Mouse (Mus musculus) CD4-positive helper T cell, adult 2 months (primary cell): Measurements from ENCODE around the gene Tescl.

Source experiments
- DNase-seq: peaks from one replicate; pipeline ENCODE4 v3.0.0-alpha.2; 2012; ENCODE audit warnings: low read depth, missing footprints, low spot score

The Tescl gene

DNA sequence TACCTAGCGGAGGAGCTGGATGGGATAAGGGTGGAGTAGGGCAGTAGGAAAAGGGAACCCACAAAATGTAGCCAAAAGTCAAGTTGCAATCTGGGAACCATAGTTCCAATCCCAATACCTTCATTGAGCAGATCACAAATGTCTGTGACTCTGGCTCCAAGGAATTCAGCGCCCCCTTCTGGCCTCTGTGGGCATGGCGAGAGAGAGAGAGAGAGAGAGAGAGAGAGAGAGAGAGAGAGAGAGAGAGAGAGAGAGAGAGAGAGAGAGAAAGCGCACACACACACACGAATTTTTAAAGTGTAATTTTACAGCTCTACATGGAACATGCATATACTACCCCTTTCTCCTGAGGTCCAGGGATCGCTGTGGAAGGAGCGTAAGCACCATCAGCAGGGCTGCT is 29.5 kb upstream of the Tescl start:
- DNase-seq: peak; percentile 70

DNA sequence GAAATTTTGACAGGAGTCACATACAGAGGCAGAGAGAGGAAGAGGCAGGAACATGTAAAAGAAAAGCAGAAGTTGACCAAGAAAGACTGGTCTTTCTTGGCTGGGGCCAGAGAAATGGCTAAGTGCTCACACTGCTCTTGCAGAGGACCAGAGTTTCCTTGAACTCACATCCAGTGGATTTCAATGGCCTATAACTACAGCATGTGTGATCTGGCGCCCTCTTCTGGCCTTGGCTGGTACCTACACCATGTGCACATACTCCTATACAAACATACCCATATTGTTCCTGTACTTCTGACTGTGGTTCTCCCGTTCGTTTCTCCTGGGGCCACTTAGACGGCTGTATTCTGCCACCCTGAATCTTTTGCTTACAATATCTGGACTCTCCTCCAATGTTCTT is 27.3 kb upstream of the Tescl start:
- DNase-seq: peak; percentile 22

DNA sequence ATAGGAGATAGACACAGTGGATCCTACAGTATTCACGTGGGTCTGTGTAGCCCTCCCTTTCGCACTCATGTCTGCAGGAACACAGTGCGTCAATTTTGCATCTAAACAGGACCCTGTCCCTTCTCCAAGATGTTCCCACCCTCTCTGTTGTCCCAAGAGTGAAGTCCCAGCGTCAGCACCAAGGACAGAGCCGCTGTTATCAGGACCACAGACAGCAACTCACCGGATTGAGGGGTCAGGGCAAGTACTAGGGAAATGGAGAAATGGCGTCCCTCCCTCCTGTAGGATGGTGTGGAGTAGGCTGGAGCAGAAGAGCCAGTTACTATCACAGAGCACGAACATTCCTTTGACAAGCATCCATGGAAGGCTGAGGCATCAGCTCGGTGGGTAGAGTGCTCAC is 25.5 kb upstream of the Tescl start:
- DNase-seq: no peak

DNA sequence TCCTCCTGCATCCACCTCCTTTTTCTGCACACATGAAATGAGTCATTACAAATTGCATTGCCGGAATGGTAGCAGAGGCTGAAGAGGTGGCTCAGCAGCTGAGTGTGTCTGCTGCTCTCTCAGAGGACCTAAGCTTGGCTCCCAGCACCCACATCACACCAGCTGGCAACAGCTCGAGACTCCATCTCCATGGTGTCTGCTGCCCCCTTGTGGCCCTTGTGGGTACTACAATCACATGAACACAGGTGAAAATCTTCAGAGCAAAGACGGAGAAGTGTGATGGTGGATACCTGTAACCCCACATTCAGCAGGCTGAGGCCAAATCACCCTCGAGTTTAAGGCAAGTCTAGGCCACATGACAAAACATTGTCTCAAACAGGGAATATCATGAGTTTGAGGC is 24.2 kb upstream of the Tescl start:
- peak; percentile 20 for DNase-seq

DNA sequence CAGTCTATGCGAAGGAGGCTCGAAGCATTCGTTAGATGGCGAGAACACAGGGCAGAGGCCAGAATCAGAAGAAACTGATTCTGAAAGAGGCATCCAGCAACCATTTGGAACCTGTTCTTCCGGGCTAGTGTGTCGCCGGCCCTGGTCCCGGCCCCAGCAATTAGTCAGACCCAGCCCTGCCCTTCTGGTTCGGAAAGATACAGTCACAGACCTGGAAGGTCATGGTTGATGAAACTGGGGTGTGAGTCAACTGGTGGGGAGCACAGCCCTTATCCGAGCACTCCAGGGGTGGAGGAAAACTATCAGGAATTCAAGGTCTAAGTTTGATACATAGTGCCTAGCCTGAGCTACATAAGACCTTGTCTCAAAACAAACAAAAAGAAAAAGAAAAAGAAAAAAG is 22.3 kb upstream of the Tescl start:
- no peak for DNase-seq

DNA sequence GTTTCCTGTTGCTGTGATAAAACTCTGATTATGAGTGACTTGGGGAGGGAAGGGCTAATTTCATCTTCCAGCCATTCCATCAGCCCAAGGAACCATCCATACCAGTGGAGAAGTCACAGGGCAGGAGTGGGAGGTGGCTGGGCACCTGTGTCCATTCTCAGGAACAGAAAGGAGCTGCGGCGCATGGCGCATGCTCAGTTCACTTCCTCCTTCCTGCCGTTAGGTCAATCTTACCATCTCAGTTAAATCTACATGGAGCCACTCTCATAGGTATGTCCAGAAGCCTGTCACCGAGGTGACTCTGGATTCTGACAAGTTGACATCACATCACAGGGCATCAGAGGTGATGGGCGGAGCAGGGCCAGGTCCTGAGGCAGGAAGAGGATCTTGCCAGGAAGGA is 21.9 kb upstream of the Tescl start:
- DNase-seq: no peak

DNA sequence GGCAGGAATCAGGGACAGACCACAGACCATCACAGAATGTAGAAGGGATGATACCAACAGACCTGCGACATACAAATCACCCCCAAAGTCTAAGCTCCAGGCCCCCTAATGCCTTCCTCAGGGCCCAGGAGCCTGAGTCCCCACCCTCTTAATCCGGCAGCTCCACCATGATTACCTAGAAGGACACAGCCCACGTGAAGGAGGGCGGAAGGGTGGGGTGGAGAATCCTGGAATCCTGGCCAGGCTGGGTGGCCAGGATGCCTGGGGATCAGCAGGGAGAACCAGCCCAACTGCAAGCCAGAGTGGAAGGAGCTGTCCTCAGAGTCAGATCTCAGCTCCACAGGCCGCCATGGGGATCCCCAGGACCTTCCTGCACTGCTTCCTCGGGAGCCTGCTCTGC is 15.2 kb upstream of the Tescl start, which contains the start of gene Lypd5:
TSS of gene Lypd5 (plus strand) at position 301 of the 400 bp plus-strand sequence.
- DNase-seq: no peak

DNA sequence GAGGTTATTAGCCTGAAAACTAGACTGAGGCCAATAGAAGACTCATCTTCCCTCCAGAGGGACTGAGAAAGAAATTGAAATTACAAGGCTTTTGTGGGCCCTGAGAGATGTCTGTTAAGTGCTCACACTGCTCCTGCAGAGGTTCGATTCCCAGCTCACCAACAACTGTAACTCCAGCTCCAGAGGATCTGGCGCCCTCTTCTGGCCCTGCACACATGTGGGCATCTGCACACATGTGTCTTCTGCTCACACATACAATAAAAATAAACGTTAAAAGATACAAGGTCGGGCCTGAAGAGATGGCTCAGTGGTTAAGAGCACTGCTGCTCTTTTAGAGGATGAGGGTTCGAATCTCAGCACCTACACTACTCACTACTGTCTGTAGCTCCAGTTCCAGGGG is 12.7 kb upstream of the Tescl start:
- DNase-seq: no peak

DNA sequence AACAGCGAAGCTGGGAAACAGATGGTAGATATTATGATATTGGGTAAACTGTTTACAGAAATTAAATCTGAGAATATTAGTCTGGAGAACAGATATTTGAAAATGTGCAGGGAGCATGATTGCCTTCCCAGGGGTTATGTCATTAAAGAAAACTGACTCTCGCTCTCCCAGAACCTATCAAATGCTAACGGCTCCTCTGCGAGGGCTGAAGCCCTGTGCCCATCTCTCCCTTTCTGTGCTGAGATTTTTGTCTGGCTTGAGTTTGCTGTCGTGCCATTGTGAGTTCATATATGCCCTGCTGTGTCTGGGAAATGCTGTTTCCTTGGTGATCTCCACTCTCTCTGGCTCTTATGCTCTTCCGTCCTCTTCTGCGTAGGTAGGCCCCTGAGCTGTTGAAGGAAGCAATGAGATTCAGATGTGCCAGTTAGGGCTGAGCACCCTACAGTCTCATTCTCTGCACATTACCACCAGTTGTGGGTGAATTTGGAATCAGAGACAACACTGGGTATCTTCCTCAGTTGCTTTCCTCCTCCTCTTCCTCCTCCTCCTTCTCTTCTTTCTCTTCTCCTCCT is 10.1 kb upstream of the Tescl start:
- DNase-seq: no peak

DNA sequence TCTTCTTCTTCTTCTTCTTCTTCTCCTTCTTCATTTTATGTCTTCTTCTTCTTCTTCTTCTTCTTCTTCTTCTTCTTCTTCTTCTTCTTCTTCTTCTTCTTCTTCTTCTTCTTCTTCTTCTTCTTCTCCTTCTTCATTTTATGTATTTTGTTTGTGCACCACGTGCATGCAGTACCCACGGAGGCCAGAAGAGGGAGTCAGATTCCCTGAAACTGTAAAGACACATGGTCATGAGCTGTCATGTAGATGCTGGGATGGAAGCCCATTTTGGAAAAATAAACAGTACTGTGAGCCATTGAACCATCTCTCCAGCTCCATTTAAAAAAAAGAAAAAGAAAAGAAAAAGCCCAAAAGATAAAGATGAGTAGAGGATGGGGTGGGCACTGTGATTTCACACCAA is 4.5 kb upstream of the Tescl start:
- DNase-seq: no peak

DNA sequence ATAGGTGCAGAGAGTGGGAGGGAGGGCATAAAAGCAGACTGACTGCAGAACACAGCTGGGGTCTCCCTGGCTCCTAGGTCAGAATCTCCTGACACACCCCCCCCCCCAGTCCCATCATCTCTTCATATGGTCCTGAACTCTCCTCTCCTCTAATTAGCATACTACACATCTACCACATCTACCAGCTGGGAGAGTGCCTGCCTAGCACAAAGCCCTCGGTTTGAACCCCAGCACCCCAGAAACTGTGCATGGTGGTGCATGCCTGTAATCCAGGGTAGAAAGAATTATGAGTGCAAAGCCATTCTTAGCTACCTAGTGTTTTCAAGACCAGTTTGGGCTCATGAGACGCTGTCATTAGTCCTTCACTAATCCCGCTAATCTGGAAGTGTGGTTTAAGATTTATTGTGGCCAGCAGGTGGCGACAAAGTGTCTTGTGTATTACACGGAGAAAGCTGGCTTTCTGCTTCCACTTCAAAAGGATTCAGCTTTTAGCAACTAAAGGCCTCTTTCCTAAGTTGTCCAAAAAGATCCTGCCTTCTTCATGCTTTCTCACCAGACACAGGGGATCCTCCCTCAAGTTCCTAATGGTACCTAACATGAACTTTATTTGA is 2.1 kb upstream of the Tescl start:
- DNase-seq: peak; percentile 78

DNA sequence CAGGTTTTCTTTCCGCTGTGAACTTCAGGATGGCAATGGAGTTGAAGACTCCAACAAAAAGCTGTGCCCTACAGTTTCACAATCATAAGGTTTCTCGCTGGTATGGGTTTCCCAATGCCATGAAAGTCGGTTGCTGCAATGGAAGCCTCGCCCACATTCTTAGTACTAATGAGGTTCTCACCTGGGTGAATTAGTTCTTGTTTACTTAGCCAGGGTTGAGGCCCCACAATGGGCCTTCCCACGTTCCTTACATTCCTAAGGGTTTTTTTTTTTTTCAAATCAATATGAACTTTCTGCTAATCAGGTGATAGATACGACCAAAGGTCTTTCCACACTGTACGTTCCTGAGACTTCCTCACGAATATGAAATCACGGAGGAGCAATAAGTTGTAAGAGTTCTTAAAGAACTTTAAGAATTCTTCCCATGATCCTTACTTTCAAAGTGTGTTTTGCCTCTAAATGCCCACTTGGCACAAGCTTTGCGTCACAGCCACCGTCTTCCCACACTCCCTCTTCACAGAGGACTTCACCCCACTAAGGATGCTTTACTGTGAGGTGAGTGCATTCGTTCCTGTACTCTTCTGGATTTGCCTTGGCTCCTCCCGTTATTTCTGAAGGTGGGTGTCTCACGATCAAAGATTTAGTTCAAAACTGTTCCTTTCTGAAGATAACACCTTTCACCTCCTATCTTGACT is 6.3 kb downstream of the Tescl start:
- DNase-seq: no peak

DNA sequence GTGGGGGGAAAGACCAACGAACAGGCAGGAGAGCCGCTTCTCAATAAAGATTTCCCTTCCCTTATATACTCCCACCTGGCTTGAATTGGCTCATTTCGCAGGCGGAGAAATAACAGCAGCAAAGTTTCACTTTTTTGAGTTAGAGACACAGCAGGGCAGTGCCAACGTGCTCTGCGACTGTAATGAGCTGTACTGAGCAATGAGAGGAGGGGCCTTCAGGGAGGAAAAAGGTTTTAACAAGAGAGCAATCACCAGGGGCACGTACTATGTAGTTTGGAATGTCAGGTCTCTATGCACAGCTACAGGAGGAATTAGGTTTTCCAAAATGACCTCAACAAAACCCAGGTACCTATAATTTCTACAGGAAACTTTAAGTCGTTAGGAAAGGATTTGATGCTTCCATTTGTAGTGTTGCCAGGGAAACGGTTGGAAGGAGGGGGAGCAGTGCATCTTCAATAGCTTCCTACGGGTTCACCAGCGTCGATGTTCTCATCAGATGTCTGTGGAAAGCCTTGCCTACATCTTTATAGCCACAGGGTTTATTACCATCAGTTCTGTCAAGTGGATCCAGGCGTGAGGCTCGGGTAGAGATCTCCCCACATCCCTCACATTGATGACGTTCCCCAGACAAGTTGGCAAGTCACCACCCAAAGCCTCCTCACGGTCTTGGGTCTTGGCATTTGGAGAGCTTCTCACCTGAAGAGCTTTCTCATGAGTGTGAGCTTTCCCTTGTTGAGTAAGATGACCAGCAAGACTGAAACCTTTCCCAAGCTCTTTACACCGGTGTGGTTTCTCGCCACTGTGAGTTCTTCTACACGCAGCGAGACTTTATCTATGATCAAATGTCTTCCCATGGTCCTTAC is 7.2 kb downstream of the Tescl start:
- no peak for DNase-seq

DNA sequence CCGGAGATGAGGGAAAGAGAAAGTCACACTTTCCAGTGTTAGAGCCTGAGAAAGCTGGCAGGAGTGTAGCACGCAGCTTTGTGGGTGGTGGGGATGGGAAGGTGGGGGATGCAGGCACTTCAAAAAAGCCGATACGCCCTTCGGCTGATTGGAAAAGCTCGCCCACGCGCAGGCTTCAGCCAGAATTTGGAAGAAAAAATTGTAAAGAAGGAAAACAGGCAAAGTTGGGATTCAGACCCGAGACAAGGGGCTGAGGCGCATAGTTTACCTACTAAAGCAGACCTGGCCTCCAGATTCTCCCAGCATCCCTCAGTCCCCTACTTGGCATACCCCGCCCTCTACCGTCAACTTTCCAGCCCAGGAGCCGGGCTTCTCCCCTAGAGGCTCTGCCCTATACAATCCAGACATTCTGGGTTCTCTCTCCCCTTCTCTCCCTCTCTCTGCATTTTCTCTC is 8.0 kb downstream of the Tescl start:
- DNase-seq: no peak

DNA sequence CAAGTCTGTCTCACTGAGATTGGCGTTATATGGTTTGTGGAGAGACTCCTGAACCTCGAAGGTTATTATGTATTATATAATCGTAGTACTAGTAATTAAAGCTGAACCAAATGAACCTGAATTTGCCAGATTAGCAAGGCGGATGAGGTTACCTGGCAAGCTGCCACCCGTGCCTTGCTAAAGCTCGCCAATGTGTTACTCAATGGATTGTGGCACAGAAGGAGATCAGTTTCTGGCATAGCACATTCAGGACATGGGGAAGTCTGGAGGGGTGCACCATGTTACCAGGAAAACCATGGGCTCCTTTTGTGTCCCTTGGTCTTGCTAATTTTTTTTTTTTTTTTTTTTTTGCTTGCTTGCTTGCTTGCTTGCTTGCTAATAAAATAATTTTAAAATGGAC is 8.5 kb downstream of the Tescl start:
- no peak for DNase-seq

DNA sequence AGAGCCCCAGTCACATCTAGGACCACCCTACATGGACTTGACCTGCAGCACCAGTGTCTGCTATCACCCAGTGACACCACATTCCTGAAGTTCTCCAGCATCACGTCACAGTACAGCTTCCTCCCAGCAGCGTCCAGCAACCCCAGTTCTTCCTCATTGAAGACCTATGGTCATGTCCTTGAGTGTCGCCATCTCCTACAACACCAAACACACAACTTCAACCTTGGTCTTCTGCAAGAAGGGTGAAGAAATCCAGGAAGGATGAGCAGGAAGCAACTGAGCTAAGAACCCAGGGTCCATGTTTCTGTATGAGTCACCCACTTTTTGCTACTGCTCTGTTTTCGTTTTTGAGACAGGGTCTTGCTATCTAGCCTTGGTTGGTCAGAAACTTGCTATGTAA is 11.1 kb downstream of the Tescl start:
- no peak for DNase-seq

DNA sequence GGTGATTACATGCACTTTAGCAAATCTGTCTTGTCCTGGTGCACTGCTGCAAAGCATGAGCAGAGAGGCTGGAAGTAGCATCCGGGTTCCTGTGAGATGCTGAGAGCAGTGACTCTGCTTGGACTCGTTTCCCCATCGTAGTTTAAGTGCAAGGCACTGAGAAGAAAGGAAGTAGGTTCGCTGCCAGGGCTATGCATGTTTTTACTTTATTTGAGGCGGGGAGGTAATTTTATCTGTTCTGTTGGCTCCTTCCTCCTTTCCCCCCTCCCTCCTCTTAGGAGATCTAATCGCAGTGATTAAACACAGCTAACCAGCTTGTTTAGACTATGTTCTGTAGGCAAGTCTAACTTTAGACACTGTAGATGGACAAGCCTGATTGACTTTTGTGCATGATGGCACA is 14.8 kb downstream of the Tescl start:
- peak; percentile 10 for DNase-seq

DNA sequence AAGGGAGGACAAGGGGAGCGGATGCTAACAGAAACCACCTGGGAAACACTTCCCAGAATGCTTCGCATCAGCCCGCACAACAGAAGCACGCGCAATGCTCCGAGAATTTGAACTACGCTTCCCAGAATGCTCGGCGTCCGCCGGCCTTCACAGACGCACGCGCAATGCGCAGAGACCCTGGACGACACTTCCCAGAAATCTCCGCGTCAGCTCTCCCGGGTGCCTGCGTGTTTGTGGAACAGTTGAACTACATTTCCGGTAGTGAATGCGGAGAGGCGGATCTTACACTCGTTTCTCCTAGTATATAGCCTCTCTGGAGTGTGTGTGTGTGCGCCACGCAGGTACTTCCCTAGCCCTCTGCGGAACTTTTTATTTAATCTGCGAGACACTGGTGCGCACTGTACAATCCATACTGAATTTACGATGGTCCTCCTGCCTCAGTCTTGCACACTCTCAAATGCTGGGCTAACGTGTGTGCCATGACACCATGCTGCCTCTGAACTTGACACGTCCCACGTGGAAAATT is 17.1 kb downstream of the Tescl start, which contains the start of gene Zfp94:
TSS of gene Zfp94 (minus strand) at position 100 of the 526 bp plus-strand sequence.
- DNase-seq: peak; percentile 92

DNA sequence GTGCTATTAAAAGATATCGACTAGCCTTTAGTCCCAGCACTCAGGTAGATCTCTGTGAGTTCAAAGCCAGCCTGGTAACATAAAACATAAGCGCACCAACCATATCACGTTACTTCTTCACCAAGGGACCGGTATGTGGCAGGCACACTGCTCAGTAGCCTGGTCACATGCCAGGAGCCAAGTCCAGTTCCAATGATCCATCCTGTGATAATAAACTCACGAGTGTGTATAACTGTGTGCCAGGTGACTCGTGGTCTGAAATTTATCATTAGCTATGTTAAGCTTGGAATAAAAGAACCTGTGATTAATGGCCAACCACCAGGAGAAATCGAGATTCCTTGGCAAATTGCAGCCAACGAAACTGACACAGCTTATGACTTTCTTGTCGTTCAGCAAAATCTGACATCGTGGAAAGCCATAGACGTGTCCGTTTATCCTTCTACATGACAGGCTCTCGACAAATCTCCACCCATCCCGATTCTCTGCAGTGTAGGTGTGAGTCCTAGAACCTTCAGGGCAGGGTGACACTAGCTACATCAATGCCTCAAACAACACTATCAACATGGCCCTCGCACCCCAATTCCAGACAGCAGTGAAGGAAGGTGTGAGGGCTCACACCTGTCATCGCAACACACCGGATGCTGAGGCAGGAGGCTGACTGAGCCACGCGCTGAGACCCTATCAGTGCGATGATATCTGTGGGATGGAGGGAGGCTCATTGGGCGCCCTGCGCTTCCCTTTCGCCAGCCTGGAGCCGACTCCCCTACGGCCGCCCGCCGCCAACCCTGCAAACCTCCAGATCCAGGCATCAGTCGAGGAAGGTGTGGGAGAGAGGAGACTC is 17.8 kb downstream of the Tescl start:
- DNase-seq: no peak

DNA sequence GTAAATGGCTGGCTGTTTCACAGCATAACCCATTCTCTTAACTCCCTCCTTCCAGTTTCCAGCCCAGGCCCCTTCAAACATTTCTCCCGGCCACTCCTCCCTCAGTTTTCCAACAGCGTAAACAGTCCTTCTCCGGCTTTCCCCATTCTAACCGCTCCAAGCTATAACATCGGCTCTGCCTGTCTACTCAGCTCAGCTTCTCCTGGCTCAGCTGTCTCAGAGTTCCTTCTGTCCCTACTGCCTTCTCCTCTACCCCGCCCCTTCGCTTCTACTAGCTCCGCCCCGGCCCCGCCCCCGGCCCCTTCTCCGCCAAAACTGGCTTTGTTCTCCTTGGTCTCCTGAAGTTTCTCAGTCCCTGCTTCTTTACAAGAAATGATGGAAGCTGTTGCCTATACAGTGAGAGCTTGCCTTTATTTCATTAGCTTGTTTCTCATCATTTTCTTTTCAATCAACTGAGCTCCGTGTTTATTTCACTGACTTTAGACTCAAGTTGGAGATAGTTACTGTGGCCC is 32.9 kb downstream of the Tescl start, which contains the start of gene Zfp61:
TSS of gene Zfp61 (minus strand) at position 462 of the 512 bp plus-strand sequence.
- peak; percentile 39 for DNase-seq
